Mouse (Mus musculus): Measurements from ENCODE around the gene Gjb3. TPM values are rescaled to one million over a fixed set of nuclear protein-coding genes. Genes with fewer than 3 reads are reported as not detected.

Gjb3 gene
- under 1 TPM; 0.37 to 0.38 TPM for total RNA-seq (2021)
- long read RNA-seq, experiment 1 = 0 reads
- long read RNA-seq, experiment 2 = 0 reads

DNA sequence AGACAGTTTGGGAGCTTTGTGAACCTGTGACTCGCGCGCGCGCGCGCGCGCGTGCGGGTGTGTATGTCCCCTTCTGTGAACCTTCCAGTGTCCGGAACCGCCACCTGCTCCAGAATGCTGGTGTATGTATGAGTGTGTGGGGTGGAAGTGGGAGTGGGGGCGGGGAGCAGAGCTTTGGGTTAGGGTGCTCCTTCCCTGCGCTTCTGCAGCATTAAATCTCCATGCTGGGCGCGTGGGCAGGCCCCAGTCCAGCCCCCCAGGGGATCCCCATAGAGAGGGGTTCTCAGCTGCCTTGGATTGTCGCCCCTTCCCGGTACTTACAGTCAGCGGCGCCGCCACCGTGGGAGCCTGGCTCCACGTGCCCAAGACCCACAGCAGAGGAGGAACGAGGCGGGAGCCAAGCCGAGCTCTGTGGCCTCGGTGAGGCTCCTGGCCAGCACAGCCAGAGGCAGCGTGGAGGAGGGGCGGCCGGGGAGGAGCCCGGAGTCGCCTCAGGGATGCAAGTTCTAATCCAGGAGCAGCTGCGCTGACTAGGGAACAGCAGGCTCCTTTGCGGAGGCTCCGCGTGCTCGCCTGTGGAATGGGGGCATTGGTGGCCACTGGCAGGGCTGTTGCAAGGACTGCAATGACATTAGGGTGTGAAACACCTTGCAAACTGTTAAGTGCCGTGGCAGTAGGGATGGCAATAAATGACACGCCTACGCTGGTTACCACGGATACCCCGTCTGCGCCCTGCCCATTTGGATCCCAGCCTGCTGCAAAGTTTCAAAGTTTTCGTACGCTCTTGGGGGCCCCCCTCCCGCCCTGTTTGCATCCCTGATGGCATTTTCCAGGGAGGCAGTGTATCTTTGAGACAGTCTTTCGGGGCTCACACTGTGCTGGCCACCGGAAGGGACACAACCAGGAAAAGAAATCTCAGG lies at the start of gene Gjb3:
TSS of gene Gjb3 (minus strand) at position 664 of the 920 bp plus-strand sequence.
- DNase-seq (ENCODE audit: low spot score in 2 of 2) = no peak
- peak within 1 kb of the TSS; percentile 46 for H3K4me3 ChIP-seq

GRCm38 (mm10) chr4:127377344-127377743 lies 46.7 kb upstream of the Gjb3 start:
- Histone ChIP-seq H3K4me3 (no peak overlapping the region), H3K27ac (no peak overlapping the region)
- TF ChIP-seq CTCF (conservative IDR thresholded peaks at IDR 0.05) = peak; percentile 70
- no peak for DNase-seq (ENCODE audit: low spot score in 2 of 2)

More for the DNA sequence above, at the start of gene Gjb3:
- H3K27ac ChIP-seq = no peak within 1 kb of the TSS
- TF ChIP-seq CTCF (conservative IDR thresholded peaks at IDR 0.05) = no peak

DNA sequence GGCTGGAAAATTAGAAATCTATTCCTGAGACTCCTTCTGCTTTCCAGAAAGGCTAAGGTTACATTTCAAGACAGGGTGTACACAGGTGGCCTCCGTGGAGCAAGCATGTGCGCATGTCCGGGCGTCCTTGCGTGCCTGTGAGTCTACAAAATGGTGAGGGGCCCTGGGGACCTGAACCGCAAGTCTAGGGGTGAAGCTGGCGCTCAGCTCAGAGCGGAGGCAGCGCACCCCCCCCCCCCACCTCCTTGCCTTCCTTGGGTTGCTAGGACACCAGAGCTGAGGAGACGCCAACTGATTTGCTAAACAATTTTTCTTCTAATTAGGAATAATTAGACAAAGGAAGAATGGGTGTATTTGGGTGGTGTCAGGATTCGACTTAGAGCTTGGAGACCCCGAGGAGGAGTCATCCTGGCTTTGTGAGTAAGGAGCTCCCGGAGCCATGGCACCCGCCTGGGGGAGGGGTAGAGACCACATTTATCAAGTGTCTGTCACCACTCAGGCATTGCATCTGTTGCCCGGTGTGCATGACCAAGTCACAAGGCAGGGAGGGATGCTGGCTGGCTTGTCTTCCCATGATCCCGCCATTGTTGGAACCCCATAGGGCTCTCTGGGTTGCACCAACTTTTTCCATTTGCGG lies 45.0 kb upstream of the Gjb3 start:
- Histone ChIP-seq H3K27ac (no peak overlapping the region), H3K4me3 (peak overlapping the region; percentile 23; the same call in 1 of the 2 replicates)
- no peak for DNase-seq (ENCODE audit: low spot score in 2 of 2)
- no peak for TF ChIP-seq CTCF (conservative IDR thresholded peaks at IDR 0.05)

DNA sequence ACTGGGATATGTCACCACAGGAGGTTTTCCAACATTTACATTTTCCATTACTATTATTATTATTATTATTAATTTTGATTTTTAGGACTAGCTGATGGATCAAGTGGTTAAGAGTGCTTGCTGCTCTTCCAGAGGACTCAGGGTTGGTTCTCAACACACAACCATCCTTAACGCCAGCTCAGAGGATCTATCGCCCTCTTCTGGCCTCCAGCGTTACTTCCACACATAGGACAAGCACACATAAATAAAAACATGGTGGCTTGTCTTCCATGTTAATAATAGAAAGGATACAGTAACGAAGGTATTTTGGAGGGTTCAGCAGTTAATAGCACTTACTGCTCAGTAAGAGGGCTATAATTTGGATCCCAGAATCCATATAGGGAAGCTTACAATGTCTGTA lies 44.0 kb upstream of the Gjb3 start:
- H3K27ac ChIP-seq = no peak overlapping the region
- TF ChIP-seq CTCF (conservative IDR thresholded peaks at IDR 0.05) = peak; percentile 50
- no peak overlapping the region for H3K4me3 ChIP-seq
- DNase-seq (ENCODE audit: low spot score in 2 of 2) = no peak

DNA sequence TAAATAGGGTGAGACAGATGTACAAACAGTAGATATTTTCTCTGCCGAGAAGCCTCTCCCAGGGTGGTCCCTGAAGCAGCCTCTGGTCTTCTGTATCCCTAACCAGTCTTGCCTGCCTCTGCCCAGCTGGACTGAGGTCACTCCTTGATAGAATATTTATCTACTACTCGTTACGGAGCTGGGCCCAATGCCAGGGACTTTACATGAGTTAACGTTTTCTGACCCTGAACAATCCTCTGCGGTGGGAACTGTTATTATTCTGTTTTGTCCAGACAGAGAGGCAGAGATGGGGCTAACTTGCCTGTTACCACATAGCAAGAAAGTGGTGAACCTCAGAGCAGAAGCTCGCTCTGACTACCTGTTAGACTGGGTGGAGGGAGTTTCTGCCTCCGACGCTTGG lies 42.8 kb upstream of the Gjb3 start:
- no peak for TF ChIP-seq CTCF (conservative IDR thresholded peaks at IDR 0.05)
- Histone ChIP-seq H3K4me3 (no peak overlapping the region), H3K27ac (no peak overlapping the region)
- DNase-seq (ENCODE audit: low spot score in 2 of 2) = no peak

DNA sequence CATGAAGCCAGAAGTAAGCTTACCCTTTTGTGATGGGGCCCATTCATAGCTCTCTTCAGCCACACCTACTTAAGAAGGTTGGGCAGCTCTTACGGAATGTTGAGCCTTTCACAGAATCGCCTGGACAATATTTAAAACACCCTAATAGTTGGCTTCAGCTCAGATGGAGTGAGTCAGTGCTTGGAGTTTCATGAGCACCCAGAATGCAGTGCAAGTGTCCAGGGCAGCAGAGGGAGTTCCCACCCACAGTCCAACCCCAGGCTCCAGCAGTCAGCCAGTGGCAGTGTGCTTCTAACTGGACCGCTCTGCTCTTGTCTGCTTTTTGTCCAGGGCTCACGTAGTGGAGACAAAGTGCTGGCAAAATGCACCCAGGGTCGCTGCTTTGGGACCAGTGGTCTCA lies 40.9 kb upstream of the Gjb3 start:
- no peak for TF ChIP-seq CTCF (conservative IDR thresholded peaks at IDR 0.05)
- Histone ChIP-seq H3K27ac (no peak overlapping the region), H3K4me3 (no peak overlapping the region)
- no peak for DNase-seq (ENCODE audit: low spot score in 2 of 2)

DNA sequence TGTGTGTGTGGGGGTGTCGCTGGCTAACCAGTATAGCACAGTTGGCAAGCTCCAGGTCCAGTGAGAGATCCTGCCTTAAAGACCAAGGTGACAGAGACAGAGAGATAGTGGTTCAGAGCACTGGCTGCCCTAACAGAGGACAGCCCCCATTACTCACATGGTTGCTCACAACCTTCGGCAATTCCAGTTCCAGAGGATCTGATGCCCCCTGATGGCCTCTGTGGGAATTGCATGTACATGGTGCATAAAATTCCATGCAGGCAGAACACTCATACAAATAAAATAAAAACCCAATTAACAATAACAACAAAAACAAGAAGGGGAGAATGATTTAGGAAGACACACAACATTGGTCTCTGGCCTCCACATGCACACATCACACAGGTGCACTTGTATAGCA lies 39.8 kb upstream of the Gjb3 start:
- TF ChIP-seq CTCF (conservative IDR thresholded peaks at IDR 0.05) = peak; percentile 62
- H3K27ac ChIP-seq = no peak overlapping the region
- no peak for DNase-seq (ENCODE audit: low spot score in 2 of 2)
- no peak overlapping the region for H3K4me3 ChIP-seq

DNA sequence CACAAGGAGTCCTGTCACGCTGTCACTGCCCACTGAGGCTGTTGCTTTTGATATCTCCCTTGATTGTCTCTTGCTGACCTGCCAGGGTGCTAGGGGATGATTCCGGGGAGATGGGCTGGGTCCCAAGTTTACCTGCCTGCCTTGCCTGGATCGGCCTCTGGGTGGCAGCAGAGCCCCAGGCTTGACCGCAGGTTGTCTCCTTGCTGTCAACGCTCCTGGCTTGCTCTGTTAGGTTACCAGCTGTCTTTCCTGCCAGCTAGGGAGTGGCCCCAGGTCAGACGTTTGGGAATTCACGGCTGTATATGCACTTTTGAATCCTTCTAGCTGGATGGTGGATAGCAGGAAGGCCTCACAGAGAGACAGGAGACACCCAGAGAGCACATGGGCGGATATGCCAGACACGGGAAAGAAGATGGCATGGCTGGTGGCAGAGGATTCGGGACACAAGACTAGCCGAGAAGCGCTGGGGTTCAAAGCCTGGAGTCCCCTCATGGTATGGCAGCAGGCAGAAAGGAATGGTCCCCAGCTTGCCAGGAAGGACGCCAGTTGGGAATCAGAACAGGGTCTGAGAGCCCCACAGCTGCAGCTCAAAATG lies 37.8 kb upstream of the Gjb3 start:
- Histone ChIP-seq H3K27ac (no peak overlapping the region), H3K4me3 (no peak overlapping the region)
- DNase-seq (ENCODE audit: low spot score in 2 of 2) = peak; percentile 29 to 84
- peak; percentile 94 for TF ChIP-seq CTCF (conservative IDR thresholded peaks at IDR 0.05)

DNA sequence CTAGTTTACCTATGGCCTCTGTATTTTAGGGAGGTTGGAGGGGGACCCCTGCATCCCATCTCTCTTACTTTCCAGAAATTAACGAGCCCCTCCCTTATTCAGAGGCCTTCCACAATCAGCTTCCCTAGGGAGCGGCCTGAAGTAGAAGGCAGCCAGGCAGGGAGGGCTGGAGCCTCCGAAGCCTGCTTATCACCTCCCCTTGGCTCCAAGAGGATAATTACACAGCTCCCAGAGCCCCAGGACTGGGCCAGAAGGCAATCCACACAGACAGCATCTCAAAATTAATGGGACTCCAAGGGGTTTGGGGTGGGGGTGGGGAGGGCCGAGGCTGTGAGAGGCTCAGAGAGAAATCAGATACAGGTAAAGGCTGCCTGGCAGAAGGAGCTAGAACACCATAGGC lies 35.2 kb upstream of the Gjb3 start:
- Histone ChIP-seq H3K4me3 (no peak overlapping the region), H3K27ac (no peak overlapping the region)
- no peak for TF ChIP-seq CTCF (conservative IDR thresholded peaks at IDR 0.05)
- DNase-seq (ENCODE audit: low spot score in 2 of 2) = no peak

DNA sequence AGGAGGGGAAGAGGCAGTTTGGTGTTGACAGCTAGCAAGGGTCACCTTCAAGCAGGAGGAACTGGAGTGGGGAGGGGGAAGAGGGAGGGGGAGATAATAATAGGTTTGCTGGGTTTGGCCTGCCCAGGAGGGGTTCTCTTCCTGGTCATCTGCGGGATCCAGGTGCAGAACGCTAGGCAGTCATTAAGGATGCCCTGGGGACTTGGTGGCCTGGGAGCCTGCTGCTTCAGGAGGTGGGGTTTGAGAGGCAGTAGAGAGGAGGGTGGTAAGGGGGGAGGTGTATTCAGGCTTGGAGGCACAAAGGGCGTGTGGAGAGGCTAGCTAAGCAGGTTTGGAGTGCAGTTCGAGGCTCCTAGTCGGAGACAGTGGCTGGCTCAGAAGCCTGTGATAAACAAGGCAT lies 34.8 kb upstream of the Gjb3 start:
- no peak for DNase-seq (ENCODE audit: low spot score in 2 of 2)
- no peak for TF ChIP-seq CTCF (conservative IDR thresholded peaks at IDR 0.05)
- Histone ChIP-seq H3K27ac (no peak overlapping the region), H3K4me3 (no peak overlapping the region)

- DNase-seq (ENCODE audit: low spot score in 2 of 2) = no peak
- no peak overlapping the region for H3K4me3 ChIP-seq
- H3K27ac ChIP-seq = no peak overlapping the region
- TF ChIP-seq CTCF (conservative IDR thresholded peaks at IDR 0.05) = no peak
These were observed 33.8 kb upstream of the Gjb3 start for GRCm38 (mm10) chr4:127364431-127364830.

DNA sequence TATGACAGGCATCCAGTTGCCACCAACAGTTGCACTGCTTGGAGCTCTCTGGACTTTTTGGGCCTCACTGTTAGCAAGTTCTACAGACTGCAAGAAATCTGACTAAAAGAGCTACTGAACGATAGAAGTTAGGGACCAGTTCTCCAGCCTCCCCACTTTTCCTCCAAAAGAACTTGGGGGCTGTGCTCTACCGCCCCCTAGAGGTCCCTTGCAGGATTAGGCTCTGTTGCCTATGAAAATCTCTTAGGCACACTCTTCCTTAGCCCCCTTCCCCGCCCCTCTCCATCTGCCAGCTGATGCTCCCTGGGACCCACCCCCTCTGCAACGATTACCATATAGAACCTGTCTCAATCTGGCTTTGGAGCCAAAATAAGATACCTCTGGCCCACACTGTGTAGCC lies 32.7 kb upstream of the Gjb3 start:
- TF ChIP-seq CTCF (conservative IDR thresholded peaks at IDR 0.05) = peak; percentile 73
- Histone ChIP-seq H3K4me3 (no peak overlapping the region), H3K27ac (no peak overlapping the region)
- no peak for DNase-seq (ENCODE audit: low spot score in 2 of 2)

GRCm38 (mm10) chr4:127362520-127362919 lies 31.9 kb upstream of the Gjb3 start:
- Histone ChIP-seq H3K4me3 (no peak overlapping the region), H3K27ac (no peak overlapping the region)
- no peak for DNase-seq (ENCODE audit: low spot score in 2 of 2)
- TF ChIP-seq CTCF (conservative IDR thresholded peaks at IDR 0.05) = no peak
